Mouse (Mus musculus) brain, embryonic 14.5 days (tissue): ENCODE results near the gene Pla2g1b.

ENCODE experiments used
- CTCF ChIP-seq: fragments of 200-500 bp; IDR thresholded peaks from 2 replicates; pipeline ENCODE4 v1.5.1; 2012; ENCODE audit warnings: inconsistent platforms, mild to moderate bottlenecking, moderate library complexity, borderline replicate concordance; ENCODE audit not compliant: insufficient read depth, insufficient read length; ENCODE audit errors: extremely low read depth
- POLR2A ChIP-seq: fragments of 200-500 bp; IDR thresholded peaks from 2 replicates; pipeline ENCODE4 v1.6.1; 2012; ENCODE audit warnings: mild to moderate bottlenecking, inconsistent platforms, borderline replicate concordance; ENCODE audit not compliant: poor library complexity, insufficient read depth, insufficient read length, severe bottlenecking; ENCODE audit errors: extremely low read depth

- TF ChIP-seq CTCF, result no peak
- no peak for TF ChIP-seq POLR2A
Measured at GRCm38 (mm10) chr5:115509321-115509761, 43.3 kb downstream of the Pla2g1b start.
